Mouse (Mus musculus): ENCODE measurements around the gene Emcn. TPM values are rescaled to one million over a fixed set of nuclear protein-coding genes. Genes with fewer than 3 reads are reported as not detected.

The Emcn gene
- total and polyA plus RNA-seq, 2 experiments, result 1.5 to 4.1 TPM

- Histone ChIP-seq H3K36me3 (ENCODE audit: control insufficient read depth, insufficient read depth, low read length) (no peaks in the 10 kb centered on the region), H3K27me3 (ENCODE audit: control insufficient read depth, insufficient read depth, low read length) (no peaks in the 10 kb centered on the region), H3K9ac (ENCODE audit: low read depth, low read length) (no peak overlapping the region), H3K4me1 (ENCODE audit: control insufficient read depth, insufficient read depth, low read length) (no peaks in the 10 kb centered on the region), H3K27ac (replicated peaks; ENCODE audit: insufficient read depth, low read depth, low read length) (no peak overlapping the region), H3K4me3 (ENCODE audit: insufficient read depth, low read depth, low read length) (no peak overlapping the region), H3K79me2 (ENCODE audit: control insufficient read depth, insufficient read depth, low read length) (no peaks in the 10 kb centered on the region)
- TF ChIP-seq POLR2A (IDR thresholded peaks at IDR 0.05; ENCODE audit: extremely low read depth, insufficient read depth, low read length) (no peak), CTCF (IDR thresholded peaks at IDR 0.05; ENCODE audit: low read depth, low read length) (no peak)
- 79% methylated on average over 4 of the region's 4 CpGs for WGBS
- no peak for DNase-seq (ENCODE audit: extremely low read depth, low read depth, low spot score)
These were observed 15.8 kb downstream of the Emcn start for GRCm38 (mm10) chr3:137356697-137357096.

GRCm38 (mm10) chr3:137367123-137367825, 26.4 kb downstream of the Emcn start:
- 89% methylated on average over 6 of the region's 6 CpGs for WGBS

GRCm38 (mm10) chr3:137367826-137368325, 27.0 kb downstream of the Emcn start:
- H3K27ac ChIP-seq (replicated peaks; ENCODE audit: insufficient read depth, low read depth, low read length), result no peak overlapping the region
- 82% methylated on average over 3 of the region's 3 CpGs for WGBS
- no peaks in the 10 kb centered on the region for H3K79me2 ChIP-seq (ENCODE audit: control insufficient read depth, insufficient read depth, low read length)
- no peaks in the 10 kb centered on the region for H3K36me3 ChIP-seq (ENCODE audit: control insufficient read depth, insufficient read depth, low read length)
- no peak for DNase-seq (ENCODE audit: extremely low read depth, low read depth, low spot score)
- TF ChIP-seq POLR2A (IDR thresholded peaks at IDR 0.05; ENCODE audit: extremely low read depth, insufficient read depth, low read length), result no peak
- no peak for TF ChIP-seq CTCF (IDR thresholded peaks at IDR 0.05; ENCODE audit: low read depth, low read length)
- H3K9ac ChIP-seq (ENCODE audit: low read depth, low read length), result no peak overlapping the region
- no peaks in the 10 kb centered on the region for H3K27me3 ChIP-seq (ENCODE audit: control insufficient read depth, insufficient read depth, low read length)
- H3K4me3 ChIP-seq (ENCODE audit: insufficient read depth, low read depth, low read length), result no peak overlapping the region
- H3K4me1 ChIP-seq (ENCODE audit: control insufficient read depth, insufficient read depth, low read length), result no peaks in the 10 kb centered on the region

More at GRCm38 (mm10) chr3:137367123-137367825, 26.4 kb downstream of the Emcn start:
- Histone ChIP-seq H3K27ac (replicated peaks; ENCODE audit: insufficient read depth, low read depth, low read length) (no peak overlapping the region), H3K27me3 (ENCODE audit: control insufficient read depth, insufficient read depth, low read length) (no peaks in the 10 kb centered on the region), H3K4me1 (ENCODE audit: control insufficient read depth, insufficient read depth, low read length) (no peaks in the 10 kb centered on the region), H3K36me3 (ENCODE audit: control insufficient read depth, insufficient read depth, low read length) (no peaks in the 10 kb centered on the region), H3K79me2 (ENCODE audit: control insufficient read depth, insufficient read depth, low read length) (no peaks in the 10 kb centered on the region), H3K9ac (ENCODE audit: low read depth, low read length) (no peak overlapping the region), H3K4me3 (ENCODE audit: insufficient read depth, low read depth, low read length) (no peak overlapping the region)
- TF ChIP-seq CTCF (IDR thresholded peaks at IDR 0.05; ENCODE audit: low read depth, low read length), result no peak
- TF ChIP-seq POLR2A (IDR thresholded peaks at IDR 0.05; ENCODE audit: extremely low read depth, insufficient read depth, low read length), result no peak
- DNase-seq (ENCODE audit: extremely low read depth, low read depth, low spot score), result no peak

GRCm38 (mm10) chr3:137372854-137373253, 32.0 kb downstream of the Emcn start:
- no peaks in the 10 kb centered on the region for H3K36me3 ChIP-seq (ENCODE audit: control insufficient read depth, insufficient read depth, low read length)
- TF ChIP-seq CTCF (IDR thresholded peaks at IDR 0.05; ENCODE audit: low read depth, low read length) (no peak), POLR2A (IDR thresholded peaks at IDR 0.05; ENCODE audit: extremely low read depth, insufficient read depth, low read length) (no peak)
- no peak for DNase-seq (ENCODE audit: extremely low read depth, low read depth, low spot score)
- no peaks in the 10 kb centered on the region for H3K79me2 ChIP-seq (ENCODE audit: control insufficient read depth, insufficient read depth, low read length)
- H3K4me3 ChIP-seq (ENCODE audit: insufficient read depth, low read depth, low read length), result no peak overlapping the region
- no peaks in the 10 kb centered on the region for H3K27me3 ChIP-seq (ENCODE audit: control insufficient read depth, insufficient read depth, low read length)
- 83% methylated on average over 4 of the region's 4 CpGs for WGBS
- no peaks in the 10 kb centered on the region for H3K4me1 ChIP-seq (ENCODE audit: control insufficient read depth, insufficient read depth, low read length)
- no peak overlapping the region for H3K27ac ChIP-seq (replicated peaks; ENCODE audit: insufficient read depth, low read depth, low read length)
- no peak overlapping the region for H3K9ac ChIP-seq (ENCODE audit: low read depth, low read length)

GRCm38 (mm10) chr3:137382311-137382710, 41.4 kb downstream of the Emcn start:
- Histone ChIP-seq H3K9ac (ENCODE audit: low read depth, low read length) (no peak overlapping the region), H3K4me3 (ENCODE audit: insufficient read depth, low read depth, low read length) (no peak overlapping the region), H3K27ac (replicated peaks; ENCODE audit: insufficient read depth, low read depth, low read length) (no peak overlapping the region), H3K27me3 (ENCODE audit: control insufficient read depth, insufficient read depth, low read length) (no peaks in the 10 kb centered on the region), H3K36me3 (ENCODE audit: control insufficient read depth, insufficient read depth, low read length) (no peaks in the 10 kb centered on the region), H3K79me2 (ENCODE audit: control insufficient read depth, insufficient read depth, low read length) (no peaks in the 10 kb centered on the region), H3K4me1 (ENCODE audit: control insufficient read depth, insufficient read depth, low read length) (no peaks in the 10 kb centered on the region)
- 73% methylated on average over 2 of the region's 2 CpGs for WGBS
- TF ChIP-seq POLR2A (IDR thresholded peaks at IDR 0.05; ENCODE audit: extremely low read depth, insufficient read depth, low read length), result no peak
- DNase-seq (ENCODE audit: extremely low read depth, low read depth, low spot score), result no peak

GRCm38 (mm10) chr3:137395588-137395987, 54.7 kb downstream of the Emcn start:
- 75% methylated on average over 11 of the region's 11 CpGs for WGBS
- H3K9ac ChIP-seq (ENCODE audit: low read depth, low read length), result no peak overlapping the region
- no peak for TF ChIP-seq CTCF (IDR thresholded peaks at IDR 0.05; ENCODE audit: low read depth, low read length)
- no peak for TF ChIP-seq POLR2A (IDR thresholded peaks at IDR 0.05; ENCODE audit: extremely low read depth, insufficient read depth, low read length)

More at GRCm38 (mm10) chr3:137395588-137395987, 54.7 kb downstream of the Emcn start:
- Histone ChIP-seq H3K27me3 (ENCODE audit: control insufficient read depth, insufficient read depth, low read length) (no peaks in the 10 kb centered on the region), H3K79me2 (ENCODE audit: control insufficient read depth, insufficient read depth, low read length) (no peaks in the 10 kb centered on the region), H3K36me3 (ENCODE audit: control insufficient read depth, insufficient read depth, low read length) (no peaks in the 10 kb centered on the region), H3K27ac (replicated peaks; ENCODE audit: insufficient read depth, low read depth, low read length) (no peak overlapping the region), H3K4me3 (ENCODE audit: insufficient read depth, low read depth, low read length) (no peak overlapping the region), H3K4me1 (ENCODE audit: control insufficient read depth, insufficient read depth, low read length) (no peaks in the 10 kb centered on the region)
- DNase-seq (ENCODE audit: extremely low read depth, low read depth, low spot score), result no peak

Measured in liver, adult 2 months (tissue).